Mouse (Mus musculus) retina, postnatal 7 days (tissue): Measurements from ENCODE around the gene Fam160b1.

Source experiments
- DNase-seq: peaks from one replicate; pipeline ENCODE4 v3.0.0-alpha.2; 2012; ENCODE audit warnings: low read depth, low spot score

Gene Fam160b1

DNA sequence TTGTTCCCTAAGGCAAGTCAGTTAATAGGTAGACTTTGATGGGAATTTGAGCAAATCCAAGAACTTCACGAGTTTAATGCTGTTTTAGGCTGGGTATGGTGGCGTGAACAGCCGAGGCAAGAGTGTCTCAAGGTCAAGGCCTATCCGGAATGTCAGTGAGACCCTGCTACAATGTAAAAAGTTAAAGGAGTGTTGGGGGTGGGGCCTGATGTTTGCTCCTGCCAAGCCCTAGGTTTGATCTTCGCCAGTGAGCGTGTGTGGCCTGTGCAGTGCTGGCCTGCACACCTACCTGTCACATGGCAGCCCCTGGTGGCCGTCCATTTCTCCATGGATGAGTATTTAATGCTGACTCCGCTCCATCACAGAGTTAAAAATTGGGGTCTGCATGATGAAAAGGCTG is 5.5 kb downstream of the Fam160b1 start:
- no peak for DNase-seq

DNA sequence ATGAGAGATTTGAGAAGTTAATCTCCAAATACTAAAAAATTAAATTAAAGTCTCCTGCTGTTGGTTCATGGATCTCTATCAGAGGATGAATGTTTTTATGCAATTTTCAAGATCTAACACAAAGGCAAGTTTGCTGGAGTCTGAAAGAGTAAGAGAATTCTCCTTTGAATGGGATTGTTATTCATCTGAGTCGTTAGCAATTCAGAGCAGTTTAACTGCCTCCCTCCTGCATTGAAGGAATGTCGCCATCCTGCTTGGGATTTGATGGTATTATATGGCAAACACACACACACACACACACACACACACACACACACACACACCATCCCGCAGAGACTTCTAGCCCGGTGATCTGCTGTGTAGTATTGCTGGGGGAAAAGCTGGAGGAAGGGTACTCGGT is 6.1 kb downstream of the Fam160b1 start:
- no peak for DNase-seq

DNA sequence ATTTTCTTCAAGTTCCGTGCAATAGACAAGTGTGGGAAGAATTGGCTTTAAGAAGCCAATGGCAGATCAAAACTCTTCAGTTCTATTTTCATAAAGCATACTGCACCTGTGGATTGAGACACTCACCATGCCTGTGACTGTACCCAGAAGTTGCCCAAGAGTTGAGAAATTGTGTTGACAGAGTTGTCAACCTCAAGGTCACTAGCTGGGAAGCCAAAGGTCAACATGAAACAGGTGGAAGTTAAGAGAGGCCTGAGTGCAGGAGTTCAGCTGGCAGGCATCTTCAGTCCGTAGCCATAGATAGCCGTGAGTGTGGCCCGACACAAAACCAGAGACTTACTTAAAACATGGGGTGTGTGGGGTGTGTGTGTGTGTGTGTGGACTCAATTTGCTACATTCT is 6.7 kb downstream of the Fam160b1 start:
- DNase-seq = no peak

DNA sequence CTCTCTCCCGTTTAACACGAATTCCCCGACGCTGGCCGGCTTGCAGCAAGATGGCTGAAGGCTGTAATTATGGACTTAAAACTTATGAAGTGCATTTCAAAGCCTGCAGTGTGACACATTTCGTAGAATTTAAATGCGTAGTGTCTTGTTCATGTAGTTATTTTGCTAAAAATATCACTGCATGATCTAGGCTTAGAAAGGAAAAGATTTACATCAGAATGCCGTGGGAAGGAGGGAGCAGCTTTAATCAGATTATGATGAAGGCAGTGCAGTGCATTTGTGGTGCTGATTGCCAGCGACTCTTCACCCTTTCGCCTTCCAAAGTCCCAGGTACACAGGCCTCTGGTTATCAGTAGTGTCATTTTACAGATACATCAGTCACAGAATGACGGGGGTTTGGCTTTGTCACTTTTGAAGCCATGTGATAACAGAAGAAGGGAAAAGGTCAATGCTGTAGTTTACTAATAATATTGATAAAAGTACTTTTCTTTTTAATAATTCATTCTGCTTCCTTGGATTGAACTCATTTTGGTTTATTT is 7.4 kb downstream of the Fam160b1 start:
- no peak for DNase-seq

DNA sequence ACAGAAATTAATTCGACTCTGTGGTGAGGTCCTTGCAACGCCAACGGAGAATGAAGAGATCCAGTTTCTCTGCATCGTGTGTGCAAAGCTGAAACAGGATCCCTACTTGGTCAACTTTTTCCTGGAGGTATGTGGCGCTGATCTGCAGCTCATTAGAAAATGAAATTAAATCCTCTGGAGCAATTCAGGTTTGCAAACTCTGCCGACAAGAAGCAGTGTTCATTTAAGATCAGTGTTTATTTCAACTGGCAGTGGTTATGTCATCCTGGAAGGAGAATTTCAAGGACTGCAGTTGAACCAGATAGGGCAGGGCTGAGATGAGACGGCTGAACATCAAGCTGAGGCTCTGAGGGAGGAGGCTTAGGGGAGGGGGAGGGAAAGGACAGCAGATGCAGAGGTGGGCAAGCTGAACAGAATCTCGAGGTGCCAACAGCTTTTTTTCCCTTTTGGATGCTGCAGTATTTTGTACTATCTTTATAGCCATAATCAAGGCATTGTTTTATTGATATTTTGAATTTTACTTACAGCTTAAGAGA is 12.9 kb downstream of the Fam160b1 start:
- no peak for DNase-seq

DNA sequence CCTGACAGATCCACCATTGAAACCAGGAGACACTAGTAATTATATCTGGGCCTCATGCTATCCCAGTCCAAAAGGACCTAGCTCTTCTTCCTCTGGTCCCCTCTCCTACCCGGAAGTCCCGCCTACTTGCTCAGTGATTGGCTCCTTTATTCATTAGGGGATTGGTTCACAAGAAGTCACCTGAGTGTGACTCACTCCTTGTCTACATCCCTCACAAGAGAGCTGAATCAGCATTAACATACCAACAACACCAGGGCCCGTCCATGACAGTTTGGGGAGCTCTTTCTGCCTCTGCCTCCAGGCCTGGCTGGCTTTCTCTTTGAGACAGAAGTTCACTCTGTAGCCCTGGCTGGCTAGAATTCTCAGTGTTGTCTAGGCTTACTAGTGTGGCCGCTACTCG is 14.7 kb downstream of the Fam160b1 start:
- no peak for DNase-seq

DNA sequence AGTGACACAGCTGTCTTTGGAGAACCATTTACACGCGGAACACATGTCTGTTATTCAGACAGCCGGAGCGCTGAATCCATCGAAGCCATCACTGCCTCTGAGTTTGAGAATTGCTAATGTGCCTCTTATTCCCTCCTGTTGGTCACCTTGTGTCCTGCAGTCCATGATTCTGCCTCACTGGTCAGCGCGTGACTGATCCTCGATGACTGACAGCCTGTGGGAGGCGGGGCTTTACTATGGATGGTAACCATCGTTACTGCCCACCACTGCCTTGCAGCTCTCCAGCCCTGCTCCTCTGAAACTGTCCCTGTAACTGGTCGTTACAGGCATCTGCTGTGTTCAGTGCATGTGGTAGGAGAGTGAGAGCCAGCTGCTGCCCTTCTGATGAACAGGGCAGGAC is 15.3 kb downstream of the Fam160b1 start:
- DNase-seq = no peak

DNA sequence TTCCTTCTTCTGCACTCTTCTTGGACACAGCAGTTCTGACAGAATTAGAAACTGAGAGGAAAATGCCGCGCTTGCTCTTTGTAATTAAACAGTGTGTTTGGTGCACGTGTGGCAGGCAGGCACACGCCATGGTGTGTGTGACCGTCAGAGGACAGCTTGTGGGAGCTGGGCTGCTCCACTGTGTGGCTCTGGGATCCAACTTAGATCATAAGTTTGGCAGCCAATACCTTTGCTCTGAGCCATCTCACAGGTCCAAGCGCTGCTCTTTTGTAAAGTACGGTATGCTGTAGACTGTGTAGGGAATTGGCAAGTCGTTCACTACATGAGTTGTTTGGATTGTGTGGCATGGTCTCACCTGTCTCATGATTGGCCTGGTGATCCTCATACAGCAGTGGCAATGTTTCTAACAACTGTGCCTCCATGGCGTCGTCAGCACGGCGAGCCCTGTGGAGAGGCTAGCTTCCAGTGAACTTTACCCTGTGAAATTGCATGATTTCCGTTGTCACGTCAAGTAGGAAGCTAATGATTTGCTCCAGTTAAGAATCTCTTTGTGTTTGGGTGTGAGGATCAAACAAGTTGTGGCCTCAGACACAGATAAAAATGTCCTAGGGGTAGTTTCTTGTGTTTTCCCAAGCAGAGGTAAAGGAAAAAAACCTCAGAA is 16.7 kb downstream of the Fam160b1 start:
- DNase-seq = no peak

DNA sequence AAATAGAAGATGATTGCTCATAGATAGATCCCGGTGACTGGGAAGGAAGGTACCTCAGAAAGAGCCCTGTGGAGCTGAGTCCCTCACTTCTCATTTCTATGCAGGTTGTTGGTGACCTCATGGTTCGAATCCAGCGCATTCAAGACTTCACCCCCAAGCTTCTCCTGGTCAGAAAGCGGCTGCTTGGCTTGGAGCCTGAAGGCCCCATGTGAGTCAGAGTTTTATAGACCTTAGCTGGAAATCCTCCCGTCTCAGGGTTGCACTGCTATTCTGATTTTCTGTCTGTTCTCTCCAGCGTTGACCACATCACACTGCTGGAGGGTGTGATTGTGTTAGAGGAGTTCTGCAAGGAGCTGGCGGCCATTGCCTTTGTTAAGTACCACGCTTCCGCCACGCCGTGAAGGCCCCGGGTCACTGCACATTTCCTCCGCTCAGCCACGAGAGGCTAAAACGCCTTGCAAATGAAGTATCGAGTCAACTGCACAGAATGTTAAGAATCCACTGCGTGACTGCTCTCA is 25.8 kb downstream of the Fam160b1 start:
- DNase-seq = no peak

DNA sequence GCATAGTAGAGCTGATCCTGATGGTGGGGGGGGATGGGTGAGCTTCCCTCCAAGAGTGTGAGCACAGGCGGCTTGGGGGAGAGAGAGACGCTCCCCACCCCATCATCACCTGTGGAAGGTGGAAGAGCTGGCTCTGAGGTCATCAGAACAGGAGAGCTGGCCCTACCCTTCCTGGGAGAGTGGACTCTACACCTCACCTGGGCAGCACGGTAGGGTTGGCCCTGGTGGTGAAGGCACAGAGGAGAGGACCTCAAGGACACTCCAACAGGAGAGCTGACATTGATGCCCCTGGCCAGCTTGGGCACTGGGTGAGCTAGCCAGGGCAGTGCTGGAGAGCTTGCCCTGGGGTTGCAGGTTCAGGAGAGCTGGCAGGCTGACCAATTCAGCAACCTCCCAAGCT is 31.1 kb downstream of the Fam160b1 start:
- no peak for DNase-seq

DNA sequence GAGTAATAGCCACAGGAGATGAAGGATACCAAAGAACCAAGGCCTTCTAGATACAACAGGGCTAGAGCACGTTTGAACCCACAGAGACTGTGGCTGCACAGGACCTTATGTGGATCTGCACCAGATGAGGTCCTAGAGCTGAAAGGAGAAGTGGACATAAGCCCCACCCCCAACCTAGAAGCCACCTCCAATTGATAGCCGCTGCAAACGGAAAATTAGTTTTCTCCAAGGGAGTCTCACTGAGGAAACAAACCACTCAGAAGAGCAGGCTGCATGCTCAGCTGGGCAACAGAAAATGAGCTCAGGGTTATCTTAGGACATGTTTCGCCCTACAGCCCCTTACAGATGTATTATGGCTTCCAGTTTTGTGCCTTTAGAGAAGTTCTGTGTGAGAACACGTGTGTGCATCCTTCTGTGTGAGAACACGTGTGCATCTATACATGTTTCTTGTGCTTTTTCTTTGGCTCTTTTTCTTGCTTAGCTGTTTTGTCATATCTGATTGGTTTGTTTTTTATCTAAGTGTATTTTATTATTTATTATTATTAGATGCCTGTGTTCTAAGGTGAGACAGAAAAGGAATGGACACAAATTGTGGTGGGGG is 33.0 kb downstream of the Fam160b1 start:
- DNase-seq = no peak

DNA sequence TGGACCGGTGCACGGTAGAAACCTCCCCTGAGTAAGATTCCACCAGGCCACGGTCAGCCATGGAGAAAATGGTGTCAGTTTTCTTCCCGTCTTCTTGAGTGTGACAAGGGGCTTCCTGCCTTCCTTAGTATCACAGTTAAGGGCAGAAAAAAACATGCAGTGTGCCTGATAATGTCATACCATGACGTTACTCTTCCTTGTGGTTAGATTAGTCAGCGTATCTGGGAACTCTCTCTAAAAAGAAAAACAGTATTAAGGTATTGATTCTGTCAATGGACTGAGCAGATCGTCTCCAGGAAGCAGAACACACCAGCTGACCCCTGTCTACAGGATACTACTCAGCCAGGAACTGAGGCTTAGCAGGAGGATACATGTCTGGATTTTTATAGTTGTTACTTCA is 36.1 kb downstream of the Fam160b1 start:
- DNase-seq = no peak

DNA sequence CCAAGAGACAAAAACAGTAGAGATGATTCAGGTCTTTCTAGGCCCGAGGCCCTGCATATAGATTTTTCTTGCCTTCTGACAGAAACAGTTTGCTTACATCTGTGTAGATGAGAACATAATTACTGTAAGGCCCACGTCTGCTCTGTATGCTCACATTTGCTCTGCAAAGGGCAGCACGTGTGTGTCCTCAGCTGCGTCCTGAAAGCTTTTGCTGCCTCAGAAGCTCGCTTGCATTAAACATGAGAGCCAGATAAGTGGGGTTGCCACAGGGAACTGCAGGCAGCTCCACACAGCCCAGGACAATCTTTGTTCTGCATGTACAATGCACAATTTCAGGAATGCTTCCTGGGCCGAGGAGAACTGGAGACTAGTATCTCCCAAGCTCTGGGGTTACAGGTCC is 41.9 kb downstream of the Fam160b1 start:
- DNase-seq = no peak

DNA sequence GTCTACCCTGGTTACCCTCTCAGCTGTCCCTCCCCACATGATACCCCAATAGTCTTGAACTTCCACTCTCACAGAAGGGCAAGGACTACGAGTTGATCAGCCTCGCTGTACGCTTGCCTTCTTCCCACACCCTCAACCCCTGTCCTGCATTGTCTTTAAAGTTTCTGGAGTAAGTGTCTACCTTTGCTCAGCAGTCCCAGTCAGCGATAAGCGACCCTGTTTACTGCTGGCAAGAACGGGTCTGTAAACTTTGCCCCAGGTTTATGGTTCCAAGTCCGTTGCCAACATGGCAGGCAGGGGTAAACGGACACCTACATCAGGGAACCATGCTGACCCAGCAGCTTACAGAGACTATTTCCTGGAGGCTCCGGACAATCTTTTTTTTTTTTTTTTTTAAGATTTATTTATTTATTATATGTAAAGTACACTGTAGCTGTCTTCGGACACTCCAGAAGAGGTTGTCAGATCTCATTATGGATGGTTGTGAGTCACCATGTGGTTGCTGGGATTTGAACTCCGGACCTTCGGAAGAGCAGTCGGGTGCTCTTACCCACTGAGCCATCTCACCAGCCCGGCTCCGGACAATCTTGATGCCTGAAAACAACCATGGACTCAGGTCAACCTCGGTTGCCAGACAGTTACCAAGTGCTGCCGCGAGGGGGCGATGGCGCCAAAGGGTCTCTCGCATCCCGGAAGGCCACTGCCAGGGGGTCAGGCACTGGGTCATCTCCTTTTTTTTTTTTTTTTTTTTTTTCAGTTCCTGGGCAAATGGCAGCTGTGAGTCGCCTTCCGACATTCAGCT is 43.4 kb downstream of the Fam160b1 start:
- peak; percentile 75 for DNase-seq

DNA sequence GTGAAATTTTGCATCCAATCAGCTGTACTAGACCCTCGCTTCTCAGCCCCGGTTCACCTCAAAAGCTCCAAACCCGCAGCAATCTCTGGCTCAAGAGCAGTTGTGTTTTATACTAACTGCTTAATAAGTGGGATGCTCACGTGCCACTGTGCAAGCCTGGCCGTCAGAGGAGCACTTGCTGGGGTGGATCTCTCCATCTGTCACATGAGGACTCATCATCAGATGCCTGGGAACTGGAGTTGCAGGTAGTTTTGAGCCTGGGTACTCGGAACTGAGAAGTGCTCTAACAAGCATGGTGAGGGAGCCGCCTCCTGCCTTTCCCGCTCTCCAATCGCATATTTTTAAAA is 44.0 kb downstream of the Fam160b1 start:
- no peak for DNase-seq

DNA sequence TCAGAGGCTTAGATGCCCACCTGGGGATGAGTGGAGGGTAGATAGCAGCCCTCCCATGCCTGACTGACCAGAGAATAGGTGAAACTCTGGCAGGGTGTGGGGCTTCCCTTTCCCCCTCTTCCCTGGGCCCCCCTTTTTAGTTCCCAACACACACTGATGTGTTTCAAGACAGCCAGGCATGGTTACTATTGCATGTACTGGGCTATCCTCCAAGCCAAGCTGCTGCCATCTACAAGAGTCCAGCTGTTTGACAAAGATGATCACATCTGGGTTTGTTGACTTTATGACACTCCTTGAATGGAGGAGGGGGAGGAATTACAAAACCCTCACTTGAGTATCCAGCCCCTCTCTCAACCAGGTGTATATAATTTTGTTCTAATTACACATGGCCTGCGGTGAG is 47.5 kb downstream of the Fam160b1 start:
- no peak for DNase-seq

DNA sequence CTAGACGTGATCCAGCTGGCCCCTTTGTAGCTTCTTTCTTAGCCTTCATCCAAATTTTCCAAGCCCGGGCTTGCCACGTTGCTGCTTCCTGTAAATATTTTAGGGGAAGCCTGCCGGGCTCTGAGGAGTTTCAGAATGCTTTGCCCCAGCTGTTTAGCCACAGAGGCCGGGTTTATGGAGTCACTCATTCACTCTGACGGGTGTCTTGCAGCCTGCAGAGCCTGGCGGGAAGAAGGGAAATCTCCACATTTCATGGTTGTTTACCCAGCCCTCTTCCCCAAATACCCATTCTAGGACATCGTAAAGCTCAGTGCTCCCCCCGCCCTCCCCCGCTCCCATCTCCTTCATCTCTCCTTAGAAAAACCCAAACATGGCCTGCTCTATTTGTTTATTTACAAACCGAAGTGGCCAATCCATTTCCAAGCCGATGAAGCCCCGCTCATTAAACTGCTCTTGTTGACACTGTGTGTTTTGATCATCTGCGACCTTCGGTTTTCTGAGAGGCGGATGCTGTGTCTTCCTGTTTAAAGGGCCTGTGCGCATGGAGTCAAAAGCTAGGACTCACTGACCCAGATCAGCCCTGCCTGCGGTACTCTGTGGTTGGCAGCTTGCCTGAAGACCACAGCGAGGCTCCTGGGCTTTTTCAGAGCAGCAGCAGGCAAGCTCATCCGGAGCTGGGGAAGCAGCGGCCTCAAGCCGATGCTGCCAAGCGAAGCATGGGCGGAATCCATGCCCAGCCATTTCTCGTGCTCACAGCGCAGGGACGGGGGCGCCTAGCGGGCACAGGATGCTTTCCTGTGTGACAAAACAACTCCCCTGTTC is 51.1 kb downstream of the Fam160b1 start:
- peak; percentile 61 for DNase-seq

DNA sequence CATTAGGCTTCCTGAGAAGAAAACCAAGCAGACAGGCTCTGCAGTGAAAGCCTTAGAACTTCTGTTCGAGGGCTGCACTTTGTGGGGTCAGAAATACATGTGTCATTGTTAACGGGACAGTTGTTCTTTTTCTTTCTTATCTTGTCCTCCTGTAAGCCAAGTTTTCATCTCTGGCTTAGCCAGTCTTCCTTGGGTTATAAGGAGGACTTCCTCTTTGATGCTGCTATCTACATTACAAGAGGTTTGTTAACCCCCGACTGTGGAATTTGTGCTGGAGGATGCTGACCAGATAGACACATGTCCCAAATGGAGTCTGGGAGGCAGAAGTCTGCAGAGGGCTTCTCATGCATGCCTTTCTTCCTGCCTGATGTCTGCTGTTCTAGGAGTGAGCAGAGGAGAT is 52.7 kb downstream of the Fam160b1 start:
- DNase-seq = no peak

DNA sequence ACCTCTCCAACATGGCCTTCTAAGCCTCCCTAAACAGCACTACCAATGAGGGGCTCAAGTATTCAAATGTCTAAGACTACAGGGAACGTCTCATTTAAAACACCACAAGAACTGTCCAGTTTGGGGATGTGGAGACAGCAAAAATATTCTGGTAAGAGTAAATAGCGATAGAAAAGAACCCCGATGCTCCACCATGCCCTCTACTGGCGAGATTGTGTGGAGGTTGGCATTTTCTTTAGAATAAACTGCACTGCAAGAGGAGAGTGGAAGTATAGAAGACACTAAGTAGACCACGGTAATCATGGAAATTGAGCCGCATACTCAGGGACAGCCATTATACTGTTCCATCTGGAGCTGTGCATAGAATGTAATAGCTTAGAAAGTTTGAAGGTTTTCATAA is 53.4 kb downstream of the Fam160b1 start:
- DNase-seq = no peak

DNA sequence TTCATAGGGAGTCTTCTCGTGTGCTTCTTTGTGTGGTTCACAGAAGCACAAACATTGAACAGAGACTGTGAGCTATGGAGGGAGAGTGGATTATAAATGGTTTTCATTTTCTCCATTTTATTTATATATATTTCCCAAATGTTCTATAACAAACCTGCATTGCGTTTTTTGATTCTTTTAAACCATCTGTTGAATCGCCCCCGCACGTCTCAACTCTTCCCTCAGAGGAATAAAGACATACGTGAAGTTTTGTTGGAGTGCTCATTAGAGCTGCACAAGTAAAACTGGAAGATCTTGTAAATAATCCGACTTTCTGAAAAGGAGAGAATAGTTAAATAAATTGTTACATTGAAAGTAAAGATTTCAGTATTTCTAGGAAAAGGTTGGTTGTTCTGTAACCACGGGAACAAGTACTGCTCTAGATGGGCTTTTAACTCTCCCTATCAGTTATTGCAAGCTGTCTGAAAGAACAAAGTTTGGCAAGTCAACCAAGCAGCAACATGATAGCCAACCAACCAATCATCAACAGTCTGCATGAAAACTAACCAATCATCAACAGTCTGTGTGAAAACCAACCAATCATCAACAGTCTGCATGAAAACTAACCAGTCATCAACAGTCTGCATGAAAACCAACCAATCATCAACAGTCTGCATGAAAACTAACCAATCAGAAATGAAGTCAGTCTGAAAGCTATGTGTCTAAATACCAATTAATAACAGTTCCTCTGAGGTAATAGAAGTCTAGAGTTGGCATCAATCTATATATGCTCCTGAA is 54.7 kb downstream of the Fam160b1 start:
- no peak for DNase-seq
